Mouse (Mus musculus) gastrocnemius, postnatal 4 days (tissue): ENCODE measurements around the gene Usp17la. TPM values are rescaled to one million over a fixed set of nuclear protein-coding genes. Genes with fewer than 3 reads are reported as not detected.
"Not testable (repeated sequence)": the region's sequence is repeated elsewhere in the genome, so short reads cannot be mapped to it uniquely, and the experiment has no call there.

ENCODE experiments used
- DNase-seq, 2 experiments: peaks; one replicate each; pipeline ENCODE4 v3.0.0; 2021 to 2022; ENCODE audit warnings: low spot score in 2 of 2, mixed read lengths in 2 of 2
- long read RNA-seq, 2 experiments: library from polyadenylated mRNA; stranded (forward); transcript quantifications; one replicate each; pipeline ENCODE4 v2.0.0; 2021
- total RNA-seq, 2 experiments: library from RNA; stranded (reverse); gene quantifications; 2 replicates each; pipeline ENCODE4 v1.2.3; 2021

The Usp17la gene
- total RNA-seq = not detected
- long read RNA-seq, experiment 1 = 0 reads
- long read RNA-seq, experiment 2 = 0 reads

DNA sequence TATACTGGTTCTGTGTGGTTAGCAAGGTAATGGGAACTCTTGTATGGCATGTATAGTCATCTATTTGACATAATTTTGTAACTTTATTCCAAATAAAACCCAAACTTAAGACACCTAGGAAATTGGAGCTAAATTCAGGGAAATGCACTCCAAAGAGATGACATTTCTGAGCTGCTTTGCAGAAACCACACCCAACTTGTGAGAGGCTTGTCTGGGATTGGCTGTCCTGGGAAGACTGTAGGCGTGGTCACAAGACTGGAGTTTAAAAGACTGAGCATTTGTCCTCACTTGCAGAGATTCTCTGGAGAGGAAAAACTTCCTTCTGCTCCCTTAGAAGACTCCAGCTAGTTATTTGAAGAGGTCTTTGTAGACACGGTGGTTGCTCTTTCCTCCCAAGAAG is at the start of gene Usp17la:
TSS of gene Usp17la (plus strand) at position 301 of the 400 bp plus-strand sequence.
- DNase-seq = not testable (repeated sequence)

DNA sequence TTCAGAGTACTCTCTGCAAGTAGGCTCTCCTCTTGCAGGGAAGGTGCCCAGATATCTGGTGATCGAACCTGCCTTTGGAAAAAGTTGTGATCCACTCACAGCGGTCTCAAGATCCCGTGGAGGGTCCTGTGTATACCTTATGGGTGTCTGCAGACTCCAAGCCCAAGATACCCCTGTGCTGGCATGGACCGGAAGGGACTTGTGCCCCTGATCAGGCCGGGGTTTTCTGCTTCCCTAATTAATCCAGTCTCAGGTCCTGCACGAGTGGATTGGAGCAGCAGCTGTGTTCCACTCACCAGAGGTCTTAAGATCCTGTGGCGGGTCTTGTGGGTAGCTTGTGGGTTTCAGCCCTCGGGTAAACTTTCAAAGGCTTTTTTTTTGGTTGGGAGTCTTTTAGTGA is 46.5 kb upstream of the Usp17la start:
- not testable (repeated sequence) for DNase-seq

DNA sequence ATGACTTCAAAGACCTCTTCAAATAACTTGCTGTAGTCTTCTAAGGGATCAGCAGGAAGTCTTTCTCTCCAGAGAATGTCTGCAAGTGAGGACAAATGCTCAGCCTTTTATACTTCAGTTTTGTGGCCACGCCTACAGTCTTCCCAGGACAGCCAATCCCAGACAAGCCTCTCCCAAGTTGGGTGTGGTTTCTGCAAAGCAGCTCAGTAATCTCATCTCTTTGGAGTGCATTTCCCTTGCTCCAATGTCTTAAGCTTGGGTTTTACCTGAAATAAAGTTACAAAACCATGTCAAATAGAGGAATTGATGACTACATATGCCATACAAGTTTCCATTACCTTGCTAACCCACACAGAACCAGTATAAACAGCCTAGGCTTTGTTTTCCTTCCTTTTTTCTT is 14.3 kb upstream of the Usp17la start, which contains the start of gene Usp17lb:
TSS of gene Usp17lb (minus strand) at position 101 of the 400 bp plus-strand sequence.
- DNase-seq = no peak

DNA sequence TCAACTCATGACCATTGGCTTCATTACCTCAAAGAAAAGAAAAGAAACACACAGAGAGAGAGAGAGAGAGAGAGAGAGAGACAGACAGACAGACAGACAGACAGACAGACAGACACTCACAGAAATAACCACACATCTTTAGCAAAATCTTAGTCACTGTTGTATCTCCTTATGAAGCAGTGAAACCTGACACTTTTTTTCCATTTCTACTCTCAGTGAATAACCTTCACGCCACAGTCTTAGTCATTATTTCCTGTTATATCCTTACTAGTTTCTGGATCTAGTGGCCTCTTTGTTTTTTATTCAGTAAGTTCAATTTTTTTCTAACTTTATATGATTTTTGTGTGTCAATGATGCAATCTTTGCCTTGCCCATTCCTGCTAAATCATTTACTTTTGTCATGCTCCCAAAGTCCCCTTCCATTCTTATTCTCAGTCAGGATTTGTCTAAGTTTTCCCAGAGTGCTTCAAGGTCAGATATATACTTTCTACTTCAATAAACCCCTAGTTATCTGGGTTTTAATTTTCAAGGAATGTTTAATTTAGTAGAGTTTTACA is 13.0 kb upstream of the Usp17la start:
- no peak for DNase-seq

DNA sequence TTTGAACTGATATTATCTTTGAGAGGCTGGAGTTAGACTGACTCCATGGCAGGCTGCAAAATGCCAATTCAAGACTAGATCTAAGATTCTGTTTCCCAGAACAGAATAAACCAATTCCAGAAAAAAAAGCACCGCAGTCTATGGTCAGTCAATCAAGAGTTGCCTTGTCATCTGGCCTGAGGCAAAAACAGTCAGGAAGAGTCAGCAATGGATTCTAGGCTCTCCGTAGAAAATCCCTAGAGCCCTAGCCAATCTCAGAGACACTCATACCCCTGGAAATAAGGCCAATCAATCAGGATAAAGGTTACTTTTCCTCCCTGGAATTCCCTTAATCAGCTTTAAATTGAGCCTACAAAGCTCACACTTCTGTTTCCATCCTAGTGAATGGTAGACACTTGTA is 5.3 kb upstream of the Usp17la start:
- not testable (repeated sequence) for DNase-seq

DNA sequence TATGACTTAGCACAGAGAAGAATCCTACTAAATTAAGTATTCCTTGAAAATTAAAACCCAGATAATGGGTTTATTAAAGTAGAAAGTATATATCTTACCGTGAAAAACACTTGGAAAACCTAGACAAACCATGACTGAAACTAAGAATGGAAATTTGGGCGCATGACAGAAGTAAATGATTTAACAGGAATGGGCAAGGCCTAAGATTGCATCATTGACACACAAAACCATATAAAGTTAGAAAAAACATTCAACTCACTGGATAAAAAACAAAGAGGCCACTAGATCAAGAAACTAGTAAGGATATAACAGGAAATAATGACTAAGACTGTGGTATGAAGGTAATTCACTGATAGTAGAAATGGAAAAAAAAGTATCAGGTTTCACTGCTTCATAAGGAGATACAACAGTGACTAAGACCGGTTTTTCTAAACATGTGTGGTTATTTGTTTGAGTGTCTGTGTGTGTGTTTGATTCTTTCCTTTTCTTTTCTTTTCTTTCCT is 1.5 kb upstream of the Usp17la start:
- DNase-seq = no peak

DNA sequence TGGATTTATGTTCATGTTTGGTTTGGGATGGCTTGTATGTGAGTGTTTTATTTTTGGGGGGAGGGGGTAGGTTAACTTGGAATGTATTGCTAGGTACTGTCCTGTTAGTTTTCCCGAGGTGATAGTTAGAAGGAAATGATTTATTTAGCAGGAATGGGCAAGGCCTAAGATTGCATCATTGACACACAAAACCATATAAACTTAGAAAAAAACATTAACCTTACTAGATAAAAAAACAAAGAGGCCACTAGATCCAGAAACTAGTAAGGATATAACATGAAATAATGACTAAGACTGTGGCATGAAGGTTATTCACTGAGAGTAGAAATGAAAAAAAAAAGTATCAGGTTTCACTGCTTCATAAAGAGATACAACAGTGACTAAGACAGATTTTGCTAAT is 874 bp downstream of the Usp17la start:
- DNase-seq = no peak

DNA sequence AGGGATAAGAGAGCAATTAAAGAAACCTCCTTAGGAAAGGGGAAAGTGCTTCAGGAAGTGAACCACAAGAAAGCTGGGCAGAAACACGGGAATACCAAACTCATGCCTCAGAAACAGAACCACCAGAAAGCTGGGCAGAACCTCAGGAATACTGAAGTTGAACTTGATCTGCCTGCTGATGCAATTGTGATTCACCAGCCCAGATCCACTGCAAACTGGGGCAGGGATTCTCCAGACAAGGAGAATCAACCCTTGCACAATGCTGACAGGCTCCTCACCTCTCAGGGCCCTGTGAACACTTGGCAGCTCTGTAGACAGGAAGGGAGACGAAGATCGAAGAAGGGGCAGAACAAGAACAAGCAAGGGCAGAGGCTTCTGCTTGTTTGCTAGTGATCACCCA is 4.6 kb downstream of the Usp17la start:
- DNase-seq = no peak

DNA sequence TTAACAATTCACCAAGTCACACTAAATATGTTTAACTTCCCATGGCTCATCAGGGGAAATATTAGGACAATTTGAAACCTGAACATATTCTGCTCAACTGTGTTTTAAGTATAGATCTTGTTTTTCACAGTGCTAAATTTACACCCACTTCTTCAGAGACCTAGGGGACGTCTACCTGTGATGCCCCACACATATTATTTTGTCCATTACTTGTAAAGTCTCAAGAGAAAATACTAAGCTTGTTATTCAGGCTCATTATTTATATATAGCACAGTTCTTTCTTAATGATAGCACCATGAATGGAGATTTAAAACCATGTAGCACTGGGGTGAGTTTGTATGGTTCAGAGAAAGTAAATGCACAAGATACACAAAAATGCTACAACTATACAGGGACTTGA is 20.9 kb downstream of the Usp17la start, which contains the start of gene Olfr665:
TSS of gene Olfr665 (plus strand) at position 301 of the 400 bp plus-strand sequence.
- DNase-seq = no peak

DNA sequence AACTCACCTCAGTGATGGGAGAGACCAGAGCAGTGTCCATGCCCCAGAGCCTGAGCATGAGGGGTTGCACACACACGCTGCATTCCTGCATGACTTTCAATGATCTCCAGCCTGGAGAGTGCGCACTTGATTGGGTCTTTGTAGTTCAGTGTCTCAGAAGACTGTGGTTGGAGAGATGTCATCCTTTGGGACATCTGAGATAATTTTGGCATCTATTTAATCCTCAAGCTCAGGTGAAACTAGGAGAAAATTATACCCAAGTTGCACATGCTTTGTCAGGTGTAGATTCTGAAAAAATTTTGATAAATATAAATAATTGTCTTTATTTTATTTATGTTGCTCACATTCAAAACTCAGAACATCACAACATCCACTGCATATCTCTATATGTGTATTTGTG is 39.0 kb downstream of the Usp17la start, which contains the start of gene Olfr666:
TSS of gene Olfr666 (minus strand) at position 101 of the 400 bp plus-strand sequence.
- DNase-seq = no peak

Other genes with a start within 250 kb of the Usp17la start
- gene Olfr656, start 243.1 kb upstream of the Usp17la start, total RNA-seq = not detected
- not detected for gene Olfr657, start 232.2 kb upstream of the Usp17la start, total RNA-seq
- not detected for gene Olfr658, start 209.7 kb upstream of the Usp17la start, total RNA-seq
- not detected for gene Olfr659, start 190.3 kb upstream of the Usp17la start, total RNA-seq
- not detected for gene Olfr661, start 170.5 kb upstream of the Usp17la start, total RNA-seq
- gene Usp17le, start 79.5 kb upstream of the Usp17la start, total RNA-seq = not detected
- gene Usp17lb, start 14.4 kb upstream of the Usp17la start, total RNA-seq = not detected
- gene Olfr665, start 21.0 kb downstream of the Usp17la start, total RNA-seq = not detected
- gene Olfr666, start 38.9 kb downstream of the Usp17la start, total RNA-seq = not detected
- not detected for gene Olfr667, start 64.5 kb downstream of the Usp17la start, total RNA-seq
- not detected for gene Olfr668, start 71.0 kb downstream of the Usp17la start, total RNA-seq
- not detected for gene Olfr669, start 77.2 kb downstream of the Usp17la start, total RNA-seq
- gene Olfr670, start 105.6 kb downstream of the Usp17la start, total RNA-seq = not detected
- gene Olfr671, start 122.1 kb downstream of the Usp17la start, total RNA-seq = not detected
- gene Olfr672, start 145.0 kb downstream of the Usp17la start, total RNA-seq = not detected
- not detected for gene Olfr675, start 171.5 kb downstream of the Usp17la start, total RNA-seq
- gene Olfr676, start 175.7 kb downstream of the Usp17la start, total RNA-seq = not detected
- gene Olfr677, start 194.4 kb downstream of the Usp17la start, total RNA-seq = not detected
- gene Olfr678, start 207.5 kb downstream of the Usp17la start, total RNA-seq = not detected
- gene Olfr679, start 224.2 kb downstream of the Usp17la start, total RNA-seq = not detected
- not detected for gene Olfr680-ps1, start 235.8 kb downstream of the Usp17la start, total RNA-seq